Mouse (Mus musculus) kidney, adult 11 months (tissue): Measurements from ENCODE around the gene Hecw2.

Source experiments
- DNase-seq: peaks from one replicate; pipeline ENCODE4 v3.0.0; 2022

Hecw2 gene

DNA sequence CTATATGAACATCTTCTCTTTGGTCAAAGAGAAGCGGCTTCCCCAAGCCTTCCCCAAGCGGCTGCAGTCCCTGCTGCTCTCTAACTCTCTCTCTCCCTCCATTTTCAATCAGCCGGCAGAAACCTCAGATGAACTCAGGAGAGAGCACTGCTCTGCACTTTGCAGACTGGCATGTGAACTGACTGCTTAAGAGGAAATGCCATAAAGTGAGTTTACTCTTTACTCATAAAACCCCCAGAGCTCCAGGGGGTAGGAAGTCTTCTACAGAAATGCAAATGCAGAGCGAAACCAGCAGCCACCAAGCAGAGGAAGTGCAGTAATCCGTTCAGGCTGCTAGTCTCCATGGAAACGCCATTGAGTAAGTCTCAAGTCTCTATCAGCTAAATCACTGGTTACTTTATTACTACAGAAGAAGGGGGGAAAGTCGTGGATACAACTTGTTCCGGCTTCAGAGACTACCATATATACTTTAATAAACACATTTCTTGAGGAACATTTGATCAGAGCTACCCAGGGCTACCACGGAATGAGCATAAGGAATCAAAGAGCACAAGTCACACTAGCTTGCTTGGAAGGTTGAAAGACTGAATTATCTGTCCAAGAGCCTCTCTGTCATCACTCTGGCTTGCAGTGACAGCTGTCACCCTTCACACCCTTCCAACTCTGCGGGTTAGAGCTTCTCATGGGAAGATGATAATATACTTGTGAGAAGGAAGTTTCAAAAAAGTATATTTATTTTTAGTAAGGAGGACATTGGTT lies 371.1 kb downstream of the Hecw2 start:
- peak; percentile 43 for DNase-seq

DNA sequence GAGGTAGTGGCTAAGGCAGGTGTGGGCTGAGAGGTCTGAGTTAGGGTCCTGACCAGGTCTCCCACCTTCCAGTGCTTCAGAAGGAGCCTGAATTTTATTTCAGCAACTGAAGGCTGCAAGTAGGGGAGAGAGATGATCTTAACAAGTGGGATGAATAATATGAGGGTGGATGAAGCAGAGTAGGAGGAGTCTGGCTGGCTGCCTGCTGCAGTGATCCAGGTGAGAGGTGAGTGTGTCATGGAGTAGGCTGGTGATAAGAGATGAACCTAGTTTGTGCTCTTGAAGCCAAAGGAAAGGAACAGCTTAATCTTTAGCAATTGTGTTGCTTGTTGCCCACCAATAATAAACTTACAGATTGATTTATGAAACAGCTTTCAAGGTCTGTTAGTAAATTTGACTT lies 373.0 kb downstream of the Hecw2 start:
- no peak for DNase-seq

DNA sequence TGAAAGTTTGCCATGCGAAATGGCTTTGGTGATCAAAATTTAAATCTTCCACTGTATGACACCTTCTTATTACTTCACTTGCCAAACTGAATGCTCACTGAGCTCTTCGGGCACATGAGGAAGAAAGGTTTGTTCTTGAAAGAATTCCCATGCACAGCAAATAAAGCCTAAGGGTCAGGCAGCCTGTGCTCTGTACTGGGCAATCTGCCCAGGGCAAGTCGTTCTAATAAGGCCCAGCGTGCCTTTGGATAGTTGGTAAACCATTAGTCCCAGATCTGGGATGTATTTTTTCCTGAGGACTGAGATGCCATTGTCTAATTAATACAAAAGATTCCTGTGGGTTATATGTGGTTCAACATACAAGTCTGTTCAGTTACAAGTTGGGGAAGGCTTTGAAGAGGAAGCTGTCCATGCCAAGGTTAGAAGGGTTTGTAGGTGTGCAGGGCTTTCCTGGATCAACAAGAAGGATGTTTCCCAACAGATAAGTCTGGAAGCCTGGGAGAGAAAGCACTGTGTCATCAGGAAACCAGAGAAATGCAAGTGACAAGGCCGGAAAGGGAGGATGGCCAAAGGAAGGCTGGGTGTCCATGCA lies 374.8 kb downstream of the Hecw2 start:
- DNase-seq, result no peak

DNA sequence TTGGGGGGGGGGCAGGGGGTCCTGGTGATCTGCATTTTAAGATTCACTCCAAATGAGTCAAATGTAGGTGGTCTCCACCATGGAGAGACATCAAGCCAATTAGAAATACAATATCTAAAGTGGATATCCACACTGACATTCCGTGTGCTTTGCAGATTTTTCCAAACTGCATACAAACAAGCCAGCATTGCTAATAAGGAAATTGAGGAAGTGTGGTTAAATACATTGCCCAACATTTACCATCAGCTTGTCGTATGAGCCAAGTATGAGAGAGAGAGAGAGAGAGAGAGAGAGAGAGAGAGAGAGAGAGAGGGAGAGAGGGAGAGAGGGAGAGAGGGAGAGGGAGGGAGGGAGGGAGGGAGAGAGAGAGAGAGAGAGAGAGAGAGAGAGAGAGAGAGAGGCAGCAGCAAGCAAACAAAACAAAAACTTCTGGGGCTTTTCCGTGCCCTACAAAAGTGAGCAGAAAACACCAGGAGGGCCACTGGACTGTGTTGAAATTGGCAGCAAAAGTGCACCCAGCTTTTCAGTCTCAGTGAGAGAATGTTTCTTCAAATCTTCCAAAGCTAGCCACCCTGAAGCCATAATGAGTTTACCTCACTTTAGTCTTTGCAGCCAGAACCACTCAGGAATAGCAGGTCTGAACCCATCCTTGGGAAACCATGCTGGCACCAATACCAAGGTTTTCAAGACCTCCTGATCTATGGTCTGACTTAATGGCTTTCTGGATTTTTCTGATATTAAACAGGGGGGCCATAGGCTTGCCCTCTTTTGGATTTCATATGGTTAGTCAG lies 376.7 kb downstream of the Hecw2 start:
- no peak for DNase-seq

DNA sequence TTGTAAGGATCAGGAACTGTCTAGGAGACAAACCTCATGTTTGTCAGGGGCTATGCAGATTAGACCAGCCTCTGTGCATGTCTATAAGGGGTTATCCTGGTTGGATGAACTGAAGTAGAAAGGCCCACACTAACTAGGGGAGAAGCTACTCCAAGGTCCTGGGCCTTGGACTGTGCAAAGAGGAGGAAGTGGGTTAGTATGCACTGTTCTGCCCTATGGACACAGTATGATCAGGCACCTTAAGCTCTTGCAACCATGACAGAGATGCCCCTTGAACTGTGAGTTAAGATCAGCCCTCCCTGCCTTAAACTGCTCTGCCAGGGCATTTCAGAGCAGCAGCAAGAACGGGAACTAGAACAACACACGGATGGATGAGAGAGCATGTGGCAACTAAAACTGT lies 378.6 kb downstream of the Hecw2 start:
- DNase-seq, result no peak

DNA sequence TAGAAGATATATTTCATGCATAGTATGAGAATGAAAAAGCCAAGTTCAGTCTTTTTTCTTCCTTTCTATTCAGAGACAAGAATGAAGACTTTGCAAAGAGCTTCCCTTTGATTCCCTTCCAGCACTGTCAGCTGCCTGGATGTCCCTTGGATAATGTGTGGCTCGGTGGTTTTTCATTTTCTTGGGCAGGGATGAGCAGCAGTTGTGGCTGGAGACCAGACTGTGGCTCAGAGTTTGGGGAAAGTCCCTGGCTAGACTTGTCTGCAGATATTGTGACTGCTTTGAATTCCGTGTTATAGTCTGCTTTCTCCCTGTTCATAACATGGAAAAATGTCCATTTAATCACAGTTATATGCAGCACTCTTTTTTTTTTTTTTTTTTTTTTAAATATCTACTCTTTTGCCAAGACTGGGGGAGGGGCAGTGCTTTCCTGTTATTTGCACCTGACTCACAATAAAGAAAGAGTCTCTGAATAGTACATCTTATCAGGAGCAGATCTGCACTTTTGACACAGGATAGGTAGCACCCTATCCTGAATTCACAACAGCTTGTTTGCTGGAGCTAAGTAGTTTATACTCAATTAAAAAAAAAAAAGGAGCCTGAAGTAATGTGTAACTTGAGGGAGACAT lies 380.8 kb downstream of the Hecw2 start:
- no peak for DNase-seq

DNA sequence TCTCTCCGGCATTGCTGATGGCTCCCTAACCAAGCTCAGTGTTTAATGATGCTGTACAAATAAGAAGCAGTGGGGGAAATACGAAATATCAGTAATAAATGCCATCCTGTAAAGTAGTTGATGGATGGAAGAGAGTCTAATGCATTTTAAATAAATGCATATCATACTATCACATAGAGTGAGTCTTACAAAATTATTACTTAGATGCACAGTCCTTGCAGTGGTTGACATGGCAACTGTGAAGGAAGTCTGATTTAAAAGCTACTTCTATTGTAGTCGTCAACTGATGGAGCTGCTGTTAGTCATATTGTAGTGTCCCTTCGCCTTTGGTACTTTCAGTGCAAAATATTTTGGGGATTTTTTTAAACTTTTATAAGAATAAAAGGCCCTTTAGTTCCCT lies 383.0 kb downstream of the Hecw2 start:
- no peak for DNase-seq

DNA sequence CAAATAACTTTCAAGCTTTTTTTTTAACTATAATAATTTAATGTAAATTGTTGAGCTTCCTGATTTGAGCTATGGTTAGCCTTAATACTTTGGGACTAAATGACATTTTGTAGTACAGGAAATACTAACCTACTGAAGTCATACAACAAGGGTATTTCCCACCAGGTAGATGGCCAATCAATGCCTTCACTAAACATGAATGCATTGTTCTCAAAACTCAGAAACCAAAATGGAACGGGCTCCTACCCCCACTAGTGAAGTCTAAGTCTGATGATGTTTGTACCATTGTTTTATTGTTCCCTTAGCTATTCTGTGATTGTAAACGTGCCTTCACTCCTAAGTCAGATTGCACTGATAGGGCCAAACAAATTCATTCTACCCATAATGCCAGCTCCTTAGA lies 386.7 kb downstream of the Hecw2 start:
- DNase-seq, result no peak

DNA sequence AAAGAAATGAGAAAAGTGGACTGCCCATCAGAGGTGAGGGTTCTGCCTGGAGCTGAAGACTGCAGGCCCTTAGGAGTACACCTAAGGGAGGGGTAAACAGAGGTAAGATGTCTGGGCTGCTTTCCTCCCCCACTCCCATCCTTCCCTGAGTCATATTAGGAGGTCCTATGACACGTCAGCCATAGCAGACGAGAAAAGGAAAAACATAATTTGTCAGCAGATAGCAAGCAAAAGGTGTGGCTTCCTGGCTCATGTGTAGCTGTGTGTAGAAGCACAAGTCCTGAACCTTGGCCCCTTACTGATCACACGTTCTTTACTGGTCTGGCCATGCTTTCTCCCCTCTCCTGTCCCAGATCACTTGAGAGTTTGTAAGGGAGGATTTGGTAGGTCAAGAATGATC lies 397.2 kb downstream of the Hecw2 start:
- DNase-seq, result no peak

DNA sequence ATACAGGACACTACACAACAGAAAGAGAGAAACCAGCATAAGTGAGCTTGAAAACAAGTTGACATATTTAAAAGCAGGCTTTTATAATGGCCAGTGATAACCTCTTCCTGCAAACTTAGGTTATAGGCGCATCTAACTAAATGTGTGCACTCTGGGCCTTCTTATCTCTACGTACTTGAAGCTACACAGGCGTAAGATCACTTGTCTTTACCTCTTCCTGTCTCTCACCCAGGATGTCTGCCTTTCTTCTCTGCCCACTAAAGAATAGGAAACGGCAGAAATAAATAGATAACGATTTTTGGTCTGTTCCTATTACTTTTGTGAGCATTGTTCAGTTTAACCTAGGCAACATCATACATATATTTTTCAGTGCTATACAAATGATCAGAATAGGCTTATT lies 397.9 kb downstream of the Hecw2 start:
- no peak for DNase-seq

DNA sequence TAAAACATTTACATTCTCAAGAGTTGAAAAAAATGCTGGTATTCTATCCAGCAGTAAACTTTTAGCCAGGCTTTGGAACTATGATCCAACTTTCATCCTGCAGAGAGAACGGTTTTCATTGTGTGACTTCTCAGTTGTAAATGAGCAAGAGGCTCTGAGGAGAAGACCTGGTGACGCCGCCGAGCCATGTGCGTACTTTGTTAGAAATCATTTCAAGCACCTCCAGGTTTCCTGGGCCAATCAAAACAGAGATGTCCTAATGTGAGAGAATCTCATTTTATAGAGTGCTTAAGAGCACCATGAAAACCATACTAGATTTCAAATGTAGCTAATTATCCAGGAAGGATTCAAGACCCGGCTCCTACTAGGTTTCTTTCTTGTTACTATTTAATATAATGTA lies 398.7 kb downstream of the Hecw2 start:
- no peak for DNase-seq

DNA sequence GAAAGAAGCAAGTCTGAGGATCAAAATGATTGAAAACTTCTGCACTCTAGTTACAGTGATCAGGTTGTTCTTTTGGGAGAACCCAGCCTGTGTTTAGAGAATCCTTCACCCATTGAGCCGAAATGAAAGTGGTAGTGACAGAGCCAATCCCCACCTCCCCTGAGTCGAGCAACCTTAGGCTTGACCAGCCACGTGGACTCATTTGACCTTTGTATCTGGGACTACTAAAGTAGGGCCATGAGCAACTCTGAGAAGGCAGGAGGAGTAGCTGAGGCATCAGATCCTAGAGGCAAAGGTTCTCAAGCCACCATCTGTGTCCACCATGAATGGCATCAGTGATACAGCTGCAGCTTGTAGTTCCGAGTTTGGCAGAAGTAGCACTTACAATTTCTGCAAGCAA lies 399.4 kb downstream of the Hecw2 start:
- no peak for DNase-seq

DNA sequence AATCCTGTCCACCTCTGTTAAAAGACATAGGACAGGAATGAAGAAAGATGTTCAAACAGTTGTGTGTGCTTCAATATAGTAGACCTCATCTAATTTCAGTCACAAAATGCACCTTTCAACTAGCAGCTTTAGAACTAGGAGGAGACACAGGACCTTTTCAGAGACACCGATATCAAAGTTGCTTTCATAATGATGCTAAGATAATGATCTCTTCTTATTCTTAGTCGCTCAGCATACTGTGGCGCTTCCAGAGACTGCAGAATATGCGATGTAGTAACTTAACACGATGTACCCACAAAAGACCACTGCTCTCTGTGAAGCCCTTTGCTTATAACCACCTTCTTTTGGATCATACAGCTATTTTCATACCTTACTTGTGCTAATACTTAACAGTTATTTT lies 399.9 kb downstream of the Hecw2 start:
- no peak for DNase-seq

DNA sequence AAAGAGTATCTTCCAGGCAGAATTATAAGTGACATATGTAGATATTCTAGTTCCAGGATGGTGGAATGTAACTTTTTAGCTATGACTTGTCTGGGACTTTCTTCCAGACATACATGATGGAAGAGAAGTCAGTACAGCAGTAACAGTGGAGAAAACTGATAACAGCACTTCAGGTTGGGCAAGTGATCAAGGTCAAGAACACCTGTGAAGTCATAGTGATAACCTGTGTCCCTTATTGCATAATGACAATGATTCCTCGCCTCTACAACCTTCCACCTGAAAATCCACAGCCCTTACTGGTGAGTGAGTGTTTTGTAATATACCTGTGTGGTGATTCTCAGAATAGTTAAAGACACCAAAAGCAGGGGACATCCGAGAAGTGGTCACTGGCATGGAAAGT lies 400.7 kb downstream of the Hecw2 start:
- no peak for DNase-seq

DNA sequence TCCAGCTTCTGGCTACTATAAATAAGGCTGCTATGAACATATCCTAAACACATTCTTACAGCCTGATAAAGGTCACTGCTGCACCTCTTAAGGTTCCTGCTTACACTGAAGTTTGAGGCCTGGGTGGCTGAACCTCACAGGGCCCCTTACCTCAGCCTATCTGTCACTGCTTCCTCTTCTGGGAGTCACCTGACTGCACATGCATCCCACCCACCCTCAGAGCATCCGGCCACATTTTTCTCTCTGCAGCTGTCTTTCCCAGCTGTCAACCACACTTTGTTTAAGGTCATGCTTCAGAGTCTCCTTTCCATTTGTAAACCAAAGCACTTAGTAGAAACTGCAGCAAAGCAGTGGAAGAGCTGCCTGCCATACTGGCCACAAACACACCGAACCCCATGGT lies 403.6 kb downstream of the Hecw2 start:
- DNase-seq, result no peak

DNA sequence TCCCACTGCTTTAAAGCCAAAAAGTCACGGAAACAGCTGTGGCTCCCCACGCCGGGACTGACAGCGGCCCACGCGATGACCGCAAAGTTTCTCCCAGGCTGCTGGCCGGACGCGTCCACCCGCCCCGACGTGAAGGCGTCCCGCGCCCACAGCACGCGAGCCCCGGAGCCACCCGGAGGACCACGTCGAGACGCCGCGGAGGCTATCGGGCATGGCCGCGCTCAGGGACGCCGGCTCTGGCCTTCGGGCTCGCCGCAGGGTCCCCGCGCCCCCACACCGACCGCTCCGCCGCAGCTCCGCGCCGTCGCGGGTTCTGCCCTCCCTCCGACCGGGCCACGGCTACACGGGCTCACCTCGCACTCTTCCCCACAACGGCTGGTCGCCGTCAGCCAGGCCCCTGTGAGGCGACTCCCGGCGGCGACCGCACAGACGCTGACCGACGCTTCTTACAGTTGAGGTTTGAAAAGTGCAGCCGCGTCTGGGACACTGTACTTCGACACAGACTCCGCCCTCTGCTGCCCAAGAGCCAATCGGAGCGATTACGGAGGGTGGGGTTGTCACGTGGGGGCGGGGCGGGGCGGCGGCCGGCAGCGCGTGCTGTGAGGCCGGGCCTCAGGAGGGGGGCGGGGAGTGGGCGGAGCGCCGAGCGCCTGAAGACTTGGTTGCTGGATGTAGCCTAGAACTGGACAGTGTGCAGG lies 410.1 kb downstream of the Hecw2 start, which contains the start of gene Stk17b:
TSS of gene Stk17b (minus strand) at position 504 of the 698 bp plus-strand sequence.
- DNase-seq, result peak; percentile 89

DNA sequence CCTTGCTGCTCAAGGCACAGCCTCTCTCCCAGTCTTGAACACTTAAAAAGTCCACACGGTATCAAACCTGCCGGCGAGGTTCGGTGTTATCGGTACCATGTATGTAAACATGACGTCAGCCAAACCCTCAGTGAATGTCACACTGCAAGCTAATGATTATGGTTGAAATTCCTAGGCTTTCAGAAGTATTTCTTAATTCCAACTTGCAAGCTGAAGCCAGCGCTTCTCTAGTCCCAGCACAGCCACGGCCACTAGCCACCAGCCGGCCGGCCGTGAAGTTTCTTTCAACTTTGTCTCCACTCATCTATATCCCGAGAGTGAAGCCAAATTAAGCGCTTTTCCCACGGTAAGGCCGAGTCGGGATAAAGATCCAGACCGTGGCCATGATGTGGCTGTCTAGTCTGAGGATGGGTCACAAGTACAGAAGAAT lies 410.7 kb downstream of the Hecw2 start:
- no peak for DNase-seq

DNA sequence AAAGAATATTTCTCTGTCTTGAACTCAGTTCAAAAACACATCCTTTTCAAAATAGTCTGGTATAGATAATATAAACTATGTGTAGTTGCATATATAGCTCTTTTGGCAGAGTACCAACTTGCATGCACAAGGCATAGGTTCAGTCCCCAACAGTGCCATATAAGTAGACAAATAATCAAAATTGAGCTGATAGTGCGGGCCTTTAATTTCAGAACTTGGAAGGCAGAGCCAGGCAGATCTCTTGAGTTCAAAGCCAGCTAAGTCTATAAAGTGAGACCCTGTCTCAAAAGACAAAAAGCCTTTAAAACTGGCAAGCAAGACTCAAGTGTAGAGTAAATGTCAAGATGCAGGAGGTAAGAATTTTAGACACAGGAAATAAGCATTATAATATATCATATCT lies 412.0 kb downstream of the Hecw2 start:
- no peak for DNase-seq

DNA sequence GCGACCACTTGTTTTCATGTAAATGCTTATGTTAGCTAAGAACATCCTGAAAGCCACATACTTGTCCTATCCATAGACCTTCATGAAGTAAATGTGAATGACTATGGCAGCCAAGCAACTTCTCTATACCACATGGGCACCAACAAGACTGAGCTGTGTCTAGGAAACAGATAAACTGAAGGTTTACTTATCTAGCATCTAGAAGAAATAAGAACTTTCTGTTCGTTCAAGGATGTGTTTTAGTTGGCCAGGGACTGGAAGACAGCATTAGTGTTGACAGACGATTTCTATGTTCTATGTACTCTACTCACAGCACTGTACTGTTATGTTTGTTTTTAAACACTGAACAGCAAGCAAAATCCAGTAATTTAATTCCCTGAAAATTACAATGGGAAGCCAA lies 412.9 kb downstream of the Hecw2 start:
- DNase-seq, result no peak

DNA sequence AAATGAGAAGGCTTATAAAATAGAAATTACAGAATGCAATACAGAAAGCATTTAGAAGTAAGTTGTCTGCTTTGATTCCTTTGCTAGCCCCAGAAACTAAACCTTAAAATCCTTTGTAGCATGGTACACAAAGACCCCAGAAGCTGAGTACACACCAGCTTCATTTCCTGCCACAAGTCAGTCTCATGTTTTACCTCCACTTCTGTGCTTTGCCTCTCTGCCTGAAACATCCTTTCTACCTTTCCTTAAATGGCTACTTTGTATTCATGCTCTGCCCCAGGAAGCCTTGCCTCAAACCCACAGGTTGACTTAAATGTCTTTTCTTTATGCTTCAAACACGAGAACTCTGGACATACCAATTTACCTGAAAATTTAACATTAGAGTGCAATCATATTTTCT lies 413.7 kb downstream of the Hecw2 start:
- no peak for DNase-seq

DNA sequence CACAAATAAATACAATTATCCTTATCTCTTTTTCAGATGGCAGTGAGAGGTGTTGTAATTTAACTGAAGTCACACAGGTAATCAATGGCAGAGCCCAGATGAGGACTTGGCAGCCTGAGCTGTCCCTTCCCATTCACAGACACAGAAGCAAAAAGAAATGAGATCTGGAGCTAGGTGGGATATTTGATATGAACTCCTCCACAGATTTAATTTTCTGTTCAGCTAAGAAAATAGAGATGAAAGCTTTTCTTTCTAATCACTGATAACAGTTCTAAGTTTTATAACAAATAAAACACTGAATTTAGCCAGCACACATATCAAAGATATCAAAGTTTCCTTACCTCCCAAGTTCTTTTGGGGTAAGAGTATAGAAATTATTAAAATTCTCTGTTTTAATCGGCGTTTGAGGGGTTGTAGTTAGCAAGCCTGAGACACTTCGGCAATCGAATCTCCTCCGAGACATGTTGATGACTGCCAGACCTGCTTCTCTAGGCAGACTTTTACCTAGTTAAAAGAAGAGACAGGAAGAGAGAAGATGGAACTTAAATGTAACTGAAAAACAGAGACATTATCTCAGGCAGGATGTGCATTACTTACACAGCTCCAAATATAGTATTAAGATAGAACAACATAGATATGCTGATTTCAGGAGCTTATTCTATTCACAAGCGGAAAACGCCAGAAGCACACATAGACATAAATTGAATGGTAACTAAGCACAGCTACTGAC lies 418.6 kb downstream of the Hecw2 start:
- DNase-seq, result no peak

DNA sequence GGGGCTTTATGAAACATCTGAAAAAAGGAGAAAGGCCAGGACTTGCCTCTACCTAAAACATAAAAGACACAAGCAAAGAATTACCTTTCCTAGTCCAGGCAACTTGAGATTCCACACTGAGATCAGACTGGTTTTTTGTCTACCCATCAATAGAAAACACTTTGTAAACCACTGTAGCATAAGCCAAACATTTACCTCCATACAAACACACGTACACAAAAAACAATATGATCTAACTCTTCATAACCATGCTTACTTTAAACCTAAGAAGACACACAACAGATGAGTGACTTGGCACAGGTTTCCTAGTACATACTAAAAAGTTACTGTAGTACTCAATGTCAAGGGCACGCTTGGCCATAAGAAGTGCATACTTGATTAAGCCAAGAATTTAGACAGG lies 419.4 kb downstream of the Hecw2 start:
- DNase-seq, result no peak
